Mouse (Mus musculus) liver, embryonic 14.5 days (tissue): ENCODE measurements around the gene Rps6ka2. TPM values are rescaled to one million over a fixed set of nuclear protein-coding genes. Genes with fewer than 3 reads are reported as not detected.
"Not testable (repeated sequence)": the region's sequence is repeated elsewhere in the genome, so short reads cannot be mapped to it uniquely, and the experiment has no call there.

Experiments used
- ATAC-seq: fragments of 200-750 bp; cut with Nextera tagmentation; 2 replicates; pipeline ENCODE4 v1.8.0; 2017; ENCODE audit warnings: moderate number of reproducible peaks, mild to moderate bottlenecking, moderate library complexity; ENCODE audit not compliant: insufficient read depth
- DNase-seq, 3 experiments: peaks; one replicate each; pipeline ENCODE4 v3.0.0-alpha.2; 2012 to 2013; ENCODE audit warnings: low read depth in 3 of 3, low spot score in 3 of 3
- H3K27ac ChIP-seq: fragments of 300-500 bp; sonication (generic); 2 replicates; pipeline ENCODE4 v1.5.1; 2014; ENCODE audit warnings: moderate library complexity, mild to moderate bottlenecking, control low read depth, inconsistent platforms
- H3K27me3 ChIP-seq: fragments of 300-500 bp; sonication (generic); 2 replicates; pipeline ENCODE4 v1.6.1; 2014; ENCODE audit warnings: mild to moderate bottlenecking, low read length, moderate library complexity; ENCODE audit not compliant: control insufficient read depth, insufficient read depth
- H3K36me3 ChIP-seq: fragments of 300-500 bp; sonication (generic); replicated peaks from 2 replicates; pipeline ENCODE4 v1.6.1; 2014; ENCODE audit warnings: low read depth; ENCODE audit not compliant: control insufficient read depth, insufficient read depth
- H3K4me1 ChIP-seq, 2 experiments: fragments of 200-500 bp in 1 of 2; fragments of 300-500 bp in 1 of 2; sonication (generic) in 1 of 2; replicated peaks; 2 replicates each; pipeline ENCODE4 v1.6.1; 2012 to 2014; ENCODE audit warnings: antibody characterized with exemption in 1 of 2, inconsistent platforms in 1 of 2, low read length in 1 of 2; ENCODE audit not compliant: control insufficient read depth in 2 of 2, insufficient read depth in 2 of 2
- H3K4me2 ChIP-seq: fragments of 300-500 bp; sonication (generic); 2 replicates; pipeline ENCODE4 v1.6.1; 2014; ENCODE audit warnings: low read depth, mild to moderate bottlenecking, control low read depth, moderate library complexity
- H3K4me3 ChIP-seq, 2 experiments: fragments of 200-500 bp in 1 of 2; fragments of 300-500 bp in 1 of 2; sonication (generic) in 1 of 2; 2 replicates each; pipeline ENCODE4 v1.5.1; 2012 to 2014; ENCODE audit warnings: low read depth in 2 of 2, low read length in 2 of 2, mild to moderate bottlenecking in 2 of 2, control low read depth in 1 of 2, inconsistent platforms in 1 of 2, moderate library complexity in 1 of 2; ENCODE audit not compliant: insufficient read depth in 1 of 2
- H3K9ac ChIP-seq: fragments of 300-500 bp; sonication (generic); replicated peaks from 2 replicates; pipeline ENCODE4 v1.6.1; 2014; ENCODE audit warnings: mild to moderate bottlenecking, control low read depth, moderate library complexity
- H3K9me3 ChIP-seq: fragments of 300-500 bp; sonication (generic); 2 replicates; pipeline ENCODE4 v1.6.1; 2016; ENCODE audit warnings: low read length, mixed read lengths; ENCODE audit not compliant: control insufficient read depth
- CTCF ChIP-seq: IDR thresholded peaks from 2 replicates; pipeline ENCODE4 v1.5.1; 2016; ENCODE audit warnings: antibody characterized with exemption, low read depth, control low read depth
- EP300 ChIP-seq: IDR thresholded peaks from 2 replicates; pipeline ENCODE4 v1.6.1; 2016; ENCODE audit warnings: antibody characterized with exemption, low read depth
- WGBS: fragments of 180-500 bp; shearing (Covaris S2); extraction: QIAGEN DNeasy Blood & Tissue Kit; methylation state at CpG from one replicate; pipeline ENCODE4 v1.1.7; 2014; ENCODE audit not compliant: insufficient replicate concordance; 5-methylcytosine and 5-hydroxymethylcytosine counted together
- polyA plus RNA-seq, 2 experiments: library from polyadenylated mRNA; depleted of rRNA in 1 of 2; stranded (reverse) in 1 of 2; unstranded in 1 of 2; fragments of >200 nt; fragmentation: Nextera tagmentation in 1 of 2; extraction: Ambion mirVana in 1 of 2; gene quantifications; 2 replicates each; pipeline versions ENCODE4 v1.2.1 to v1.2.3; 2012 to 2014

Rps6ka2 gene
- polyA plus RNA-seq (2012; rRNA removed) (1.0 and 1.1 TPM in 2 replicates), polyA plus RNA-seq (2014; fragmentation: Nextera tagmentation; extraction: Ambion mirVana) (0.89 and 1.2 TPM in 2 replicates)

DNA sequence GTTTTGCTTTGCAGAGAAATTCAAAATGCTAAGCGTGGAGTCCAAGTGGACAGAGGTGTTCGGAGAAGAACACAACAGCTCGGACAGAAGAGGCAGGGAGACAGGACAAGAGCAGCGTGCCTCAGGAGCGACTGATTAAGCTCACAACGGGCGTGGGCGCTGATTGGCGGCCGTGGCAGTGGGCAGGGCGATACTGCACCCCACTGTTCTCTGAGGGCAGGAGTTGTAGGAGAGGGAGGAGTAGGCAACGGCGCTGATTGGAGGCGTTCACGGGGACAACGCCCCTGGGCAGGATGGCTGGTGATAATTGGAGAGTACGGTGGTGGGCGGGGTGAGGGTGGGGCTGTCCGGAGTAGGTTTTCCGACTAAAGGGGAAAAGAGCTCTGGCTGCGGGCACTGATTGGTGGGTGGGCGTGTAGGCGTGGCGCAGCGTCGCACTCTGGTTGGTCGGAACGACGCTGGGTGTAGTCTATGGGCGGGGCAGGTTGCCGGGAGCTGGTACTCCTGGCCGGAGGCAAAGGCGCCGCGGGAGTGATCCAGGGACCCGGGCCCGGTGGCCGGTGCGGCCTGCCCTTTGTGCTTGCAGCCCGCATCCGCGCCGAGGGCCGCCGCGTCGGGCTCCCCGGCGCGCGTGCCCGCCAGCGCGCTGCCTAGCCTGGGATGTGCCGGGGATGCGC is at the start of gene Rps6ka2:
Rps6ka2 (plus strand) TSS at position 489 of the 677 bp plus-strand sequence.
- no peak within 1 kb of the TSS for H3K9ac ChIP-seq
- no peak within 1 kb of the TSS for H3K27ac ChIP-seq
- peak within 1 kb of the TSS; percentile 67 for H3K4me2 ChIP-seq
- peaks cover 9 to 15% of the 10 kb centered on the region in 2 experiments for H3K4me1 ChIP-seq
- no peaks in the 10 kb centered on the region for H3K36me3 ChIP-seq
- peaks cover 10% of the 10 kb centered on the region for H3K27me3 ChIP-seq
- WGBS: under 1% methylated on average over 56 of the region's 56 CpGs
- H3K9me3 ChIP-seq: no peaks in the 10 kb centered on the region
- peak; percentile 83 to 88 (median 85) for DNase-seq
- peak; percentile 99 for ATAC-seq
- H3K4me3 ChIP-seq: peak within 1 kb of the TSS; percentile 46 to 52
- TF ChIP-seq EP300 (no peak), CTCF (no peak)

DNA sequence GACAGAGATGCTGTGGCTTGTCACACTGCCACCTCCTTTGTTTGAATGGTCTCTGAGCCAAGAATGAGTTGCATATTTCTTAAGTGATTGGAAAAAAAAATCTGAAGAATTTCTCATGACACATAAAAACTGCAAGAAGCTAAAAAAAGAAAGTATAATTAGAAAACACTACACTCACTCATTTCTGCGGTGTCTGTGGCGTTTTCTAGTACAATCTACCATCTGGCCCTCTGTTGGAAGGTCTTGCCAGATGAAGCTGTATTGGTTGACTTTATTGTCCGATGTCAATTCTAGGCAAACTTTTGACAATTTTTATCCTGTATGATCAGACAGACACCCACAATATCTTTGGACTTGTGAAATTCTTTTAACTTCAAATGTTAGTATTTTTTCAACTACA is 49.1 kb upstream of the Rps6ka2 start:
- not testable (repeated sequence) for H3K36me3 ChIP-seq, H3K9me3 ChIP-seq, H3K4me3 ChIP-seq, ATAC-seq, H3K4me1 ChIP-seq, H3K27ac ChIP-seq, H3K4me2 ChIP-seq, DNase-seq, H3K27me3 ChIP-seq, H3K9ac ChIP-seq
- WGBS: 57% methylated on average over 3 of the region's 3 CpGs

GRCm38 (mm10) chr17:7122554-7122953 is 47.4 kb upstream of the Rps6ka2 start:
- H3K9me3 ChIP-seq, H3K4me3 ChIP-seq, DNase-seq, H3K27ac ChIP-seq, H3K27me3 ChIP-seq, H3K4me1 ChIP-seq, H3K4me2 ChIP-seq, H3K9ac ChIP-seq, ATAC-seq, H3K36me3 ChIP-seq: not testable (repeated sequence)
- WGBS: 65% methylated on average over 11 of the region's 11 CpGs

GRCm38 (mm10) chr17:7126475-7126874 is 43.4 kb upstream of the Rps6ka2 start:
- not testable (repeated sequence) for H3K4me3 ChIP-seq, H3K4me2 ChIP-seq, H3K9me3 ChIP-seq, H3K9ac ChIP-seq, H3K36me3 ChIP-seq, ATAC-seq, H3K27me3 ChIP-seq, DNase-seq, H3K27ac ChIP-seq, H3K4me1 ChIP-seq
- WGBS: 42% methylated on average over 7 of the region's 10 CpGs

GRCm38 (mm10) chr17:7134002-7134401 is 35.9 kb upstream of the Rps6ka2 start:
- H3K4me1 ChIP-seq, H3K9ac ChIP-seq, H3K36me3 ChIP-seq, H3K27ac ChIP-seq, H3K4me3 ChIP-seq, H3K4me2 ChIP-seq, H3K9me3 ChIP-seq, DNase-seq, ATAC-seq, H3K27me3 ChIP-seq: not testable (repeated sequence)
- no CpG with 5 or more reads among the region's 7 CpGs for WGBS

GRCm38 (mm10) chr17:7135277-7135676 is 34.6 kb upstream of the Rps6ka2 start:
- H3K9ac ChIP-seq, H3K9me3 ChIP-seq, H3K27ac ChIP-seq, DNase-seq, H3K4me3 ChIP-seq, H3K4me2 ChIP-seq, H3K4me1 ChIP-seq, H3K36me3 ChIP-seq, ATAC-seq, H3K27me3 ChIP-seq: not testable (repeated sequence)
- 70% methylated on average over 7 of the region's 8 CpGs for WGBS
